Mouse (Mus musculus) liver, postnatal 0 days (tissue): ENCODE measurements around the gene C1qtnf2. TPM values are rescaled to one million over a fixed set of nuclear protein-coding genes. Genes with fewer than 3 reads are reported as not detected.

Experiments
- ATAC-seq: fragments of 200-750 bp; cut with Nextera tagmentation; 2 replicates; pipeline ENCODE4 v1.8.0; 2017; ENCODE audit warnings: mild to moderate bottlenecking, moderate library complexity
- DNase-seq: peaks from one replicate; pipeline ENCODE4 v3.0.0-alpha.2; 2016
- H3K27ac ChIP-seq: fragments of 300-500 bp; sonication (generic); 2 replicates; pipeline ENCODE4 v1.5.1; 2014; ENCODE audit warnings: antibody characterized with exemption, moderate library complexity, mild to moderate bottlenecking, low read depth
- H3K27me3 ChIP-seq: fragments of 300-500 bp; sonication (generic); 2 replicates; pipeline ENCODE4 v1.6.1; 2014; ENCODE audit warnings: low read length, control low read depth, mixed read lengths; ENCODE audit not compliant: insufficient read depth
- H3K36me3 ChIP-seq: fragments of 300-500 bp; sonication (generic); replicated peaks from 2 replicates; pipeline ENCODE4 v1.6.1; 2014; ENCODE audit warnings: mild to moderate bottlenecking, control low read depth, low read length, moderate library complexity, mixed read lengths; ENCODE audit not compliant: insufficient read depth
- H3K4me1 ChIP-seq: fragments of 300-500 bp; sonication (generic); 2 replicates; pipeline ENCODE4 v1.6.1; 2014; ENCODE audit warnings: antibody characterized with exemption, mild to moderate bottlenecking, control low read depth; ENCODE audit not compliant: insufficient read depth
- H3K4me2 ChIP-seq: fragments of 300-500 bp; sonication (generic); 2 replicates; pipeline ENCODE4 v1.6.1; 2014; ENCODE audit warnings: low read depth, mild to moderate bottlenecking, low read length, moderate library complexity, mixed read lengths
- H3K4me3 ChIP-seq: fragments of 300-500 bp; sonication (generic); 2 replicates; pipeline ENCODE4 v1.5.1; 2014; ENCODE audit warnings: low read depth, low read length
- H3K9ac ChIP-seq: fragments of 300-500 bp; sonication (generic); replicated peaks from 2 replicates; pipeline ENCODE4 v1.6.1; 2014; ENCODE audit warnings: mild to moderate bottlenecking, moderate library complexity
- H3K9me3 ChIP-seq: fragments of 300-500 bp; sonication (generic); 2 replicates; pipeline ENCODE4 v1.6.1; 2016; ENCODE audit warnings: mild to moderate bottlenecking, control low read depth, low read length, mixed read lengths
- CTCF ChIP-seq: sonication (generic); IDR thresholded peaks from 2 replicates; pipeline ENCODE4 v1.5.1; 2016; ENCODE audit warnings: antibody characterized with exemption, low read depth
- EP300 ChIP-seq: IDR thresholded peaks from 2 replicates; pipeline ENCODE4 v1.6.1; 2016; ENCODE audit warnings: antibody characterized with exemption, low read depth, mild to moderate bottlenecking
- WGBS: fragments of 180-500 bp; shearing (Covaris S2); extraction: QIAGEN DNeasy Blood & Tissue Kit; methylation state at CpG from one replicate; pipeline ENCODE4 v1.1.7; 2014; ENCODE audit not compliant: insufficient replicate concordance; 5-methylcytosine and 5-hydroxymethylcytosine counted together
- polyA plus RNA-seq: library from polyadenylated mRNA; unstranded; fragments of >200 nt; fragmentation: Nextera tagmentation; extraction: Ambion mirVana; gene quantifications from 2 replicates; pipeline ENCODE4 v1.2.1, GENCODE M21; 2015

Gene C1qtnf2
- polyA plus RNA-seq, 1 experiment from 2014 or later, result 2.5 TPM

DNA sequence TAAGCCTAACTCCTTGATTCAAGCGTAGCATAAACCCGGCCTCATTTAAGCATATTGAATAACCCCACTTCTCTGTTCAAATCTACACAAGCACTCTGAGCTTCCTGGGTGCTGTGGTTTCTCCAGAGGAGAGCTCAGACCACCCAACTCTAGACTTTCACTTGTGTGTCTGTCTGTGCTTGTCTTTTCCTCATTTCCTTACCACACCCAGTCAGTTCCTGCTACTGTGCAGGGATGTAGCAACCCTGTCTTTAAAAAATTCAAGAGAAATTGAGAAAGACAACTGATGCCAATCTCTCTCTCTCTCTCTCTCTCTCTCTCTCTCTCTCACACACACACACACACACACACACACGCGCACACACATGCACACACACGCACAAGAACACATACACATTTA is 35.8 kb downstream of the C1qtnf2 start:
- no peak overlapping the region for H3K27ac ChIP-seq
- DNase-seq, result no peak
- no peaks in the 10 kb centered on the region for H3K27me3 ChIP-seq
- no peak overlapping the region for H3K4me3 ChIP-seq
- H3K9ac ChIP-seq, result no peak overlapping the region
- 89% methylated on average over 5 of the region's 5 CpGs for WGBS
- no peaks in the 10 kb centered on the region for H3K36me3 ChIP-seq
- no peak for TF ChIP-seq CTCF
- no peak for TF ChIP-seq EP300
- no peak overlapping the region for H3K4me2 ChIP-seq
- H3K9me3 ChIP-seq, result no peaks in the 10 kb centered on the region
- ATAC-seq, result no peak
- no peaks in the 10 kb centered on the region for H3K4me1 ChIP-seq

DNA sequence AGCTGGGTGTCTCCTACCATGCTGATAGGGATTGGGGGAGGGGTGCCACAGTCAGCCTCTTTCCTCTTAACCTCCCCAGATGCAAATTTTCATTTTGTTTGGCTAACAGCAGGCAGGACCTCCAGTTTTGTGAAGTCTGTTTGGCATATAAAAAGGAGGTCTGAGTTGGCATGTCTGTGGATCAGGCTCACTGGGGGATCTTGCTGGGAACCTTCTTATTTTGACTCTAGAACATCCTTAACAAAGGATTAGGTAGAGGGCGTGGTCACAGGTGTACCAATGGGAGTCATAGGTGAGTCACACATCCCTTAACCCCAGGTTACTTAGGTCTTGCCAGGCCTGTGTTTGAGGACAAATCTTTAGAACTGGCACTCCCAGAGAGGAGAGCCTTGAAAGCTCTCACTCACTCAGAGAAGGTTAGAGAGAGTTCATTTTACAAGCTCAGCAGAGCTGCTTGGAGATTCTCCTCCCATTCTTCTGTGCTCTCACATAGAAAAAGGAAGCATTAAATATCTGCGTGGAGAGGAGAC is 38.6 kb downstream of the C1qtnf2 start:
- H3K4me2 ChIP-seq, result no peak overlapping the region
- no peaks in the 10 kb centered on the region for H3K9me3 ChIP-seq
- H3K9ac ChIP-seq, result no peak overlapping the region
- WGBS, result 60% methylated on average over 2 of the region's 2 CpGs
- no peak for ATAC-seq
- H3K27me3 ChIP-seq, result no peaks in the 10 kb centered on the region
- H3K4me3 ChIP-seq, result no peak overlapping the region
- no peak for DNase-seq
- no peak overlapping the region for H3K27ac ChIP-seq
- H3K4me1 ChIP-seq, result no peaks in the 10 kb centered on the region
- TF ChIP-seq CTCF (no peak), EP300 (no peak)
- no peaks in the 10 kb centered on the region for H3K36me3 ChIP-seq

DNA sequence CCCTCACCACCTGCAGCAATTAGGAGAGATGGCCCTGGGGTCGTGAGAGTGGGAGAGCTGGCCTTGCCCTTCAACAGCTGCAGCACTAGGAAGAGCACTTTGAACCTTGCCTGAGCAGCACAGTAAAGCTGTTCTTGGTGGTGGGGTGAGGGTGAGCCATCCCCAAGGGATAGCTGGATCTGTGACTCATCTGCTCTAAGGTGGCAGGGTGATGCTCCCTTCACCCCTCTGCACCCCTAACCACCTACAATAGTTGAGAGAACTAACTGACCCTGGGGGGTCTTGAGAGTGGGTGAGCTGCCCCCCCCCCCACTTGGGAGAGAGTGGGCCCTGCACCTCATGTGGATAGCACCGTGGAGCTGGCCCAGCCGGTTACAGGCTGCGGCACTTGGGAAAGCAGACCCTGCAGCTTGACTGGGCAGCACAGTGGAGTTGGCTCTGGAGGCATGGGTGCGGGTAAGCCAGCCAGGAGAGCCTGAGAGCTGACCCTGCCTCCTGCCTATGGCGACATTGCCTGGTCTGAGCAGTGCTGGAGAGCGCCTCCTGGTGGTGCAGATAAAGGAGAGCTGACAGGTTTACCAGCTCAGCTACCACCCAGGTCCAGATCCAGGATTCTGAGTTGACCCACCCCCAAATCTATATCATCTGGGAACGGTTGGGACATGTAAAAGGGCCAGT is 42.4 kb downstream of the C1qtnf2 start:
- Histone ChIP-seq H3K4me3 (no peak overlapping the region), H3K9ac (no peak overlapping the region), H3K4me1 (no peaks in the 10 kb centered on the region), H3K36me3 (no peaks in the 10 kb centered on the region), H3K9me3 (no peaks in the 10 kb centered on the region), H3K4me2 (no peak overlapping the region), H3K27ac (no peak overlapping the region), H3K27me3 (no peaks in the 10 kb centered on the region)
- ATAC-seq (no peak), DNase-seq (peak; percentile 51)
- peak; percentile 65 for TF ChIP-seq CTCF
- TF ChIP-seq EP300, result no peak
- WGBS, result 30% methylated on average over 8 of the region's 8 CpGs

DNA sequence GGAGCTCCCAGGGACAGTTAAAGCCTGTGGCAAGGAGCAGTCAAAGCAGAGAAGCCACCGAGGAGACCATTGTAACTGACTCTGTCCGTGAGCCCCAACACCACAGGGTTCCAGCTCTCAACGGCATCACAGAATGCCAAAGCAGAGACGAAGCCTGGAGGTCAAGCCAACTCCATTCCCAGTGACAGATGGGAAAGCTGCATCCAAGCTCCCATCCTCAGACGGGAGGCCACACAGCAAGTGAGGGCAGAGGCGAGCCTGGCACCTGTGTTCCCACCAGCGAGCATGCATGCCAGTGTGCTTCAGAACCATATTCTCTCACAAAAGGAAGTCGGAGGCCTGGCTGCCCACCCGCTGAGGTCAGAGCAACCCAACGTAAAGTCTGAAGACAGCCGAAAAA is 43.6 kb downstream of the C1qtnf2 start:
- Histone ChIP-seq H3K9ac (no peak overlapping the region), H3K4me2 (no peak overlapping the region), H3K4me1 (no peaks in the 10 kb centered on the region), H3K27ac (no peak overlapping the region), H3K9me3 (no peaks in the 10 kb centered on the region), H3K4me3 (no peak overlapping the region), H3K36me3 (no peaks in the 10 kb centered on the region), H3K27me3 (no peaks in the 10 kb centered on the region)
- ATAC-seq (no peak), DNase-seq (no peak)
- WGBS, result 79% methylated on average over 11 of the region's 11 CpGs
- no peak for TF ChIP-seq EP300
- no peak for TF ChIP-seq CTCF

DNA sequence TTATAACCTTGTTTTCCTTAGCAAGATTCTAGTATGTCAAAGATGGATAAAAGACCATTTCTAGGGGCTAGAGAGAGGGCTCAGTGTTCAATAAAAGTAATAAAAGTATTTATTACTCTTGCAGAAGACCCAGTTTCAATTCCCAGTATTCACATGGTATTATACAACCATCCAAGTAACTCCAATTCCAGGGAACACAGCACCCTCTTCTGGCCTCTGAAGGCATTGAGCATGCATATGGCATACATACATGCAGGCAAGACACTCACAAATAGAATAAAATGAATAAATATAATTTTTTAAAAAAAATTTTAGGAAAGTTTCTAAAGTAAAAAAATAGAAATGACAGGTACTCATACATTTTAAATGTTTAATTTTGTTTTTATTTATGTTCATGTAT is 44.0 kb downstream of the C1qtnf2 start:
- Histone ChIP-seq H3K9me3 (no peaks in the 10 kb centered on the region), H3K36me3 (no peaks in the 10 kb centered on the region), H3K4me3 (no peak overlapping the region), H3K4me1 (no peaks in the 10 kb centered on the region), H3K4me2 (no peak overlapping the region), H3K27ac (no peak overlapping the region), H3K27me3 (no peaks in the 10 kb centered on the region), H3K9ac (no peak overlapping the region)
- TF ChIP-seq EP300 (no peak), CTCF (0 out of 2 replicates have a peak, but pooled peaks have one; percentile 17)
- DNase-seq (no peak), ATAC-seq (no peak)

DNA sequence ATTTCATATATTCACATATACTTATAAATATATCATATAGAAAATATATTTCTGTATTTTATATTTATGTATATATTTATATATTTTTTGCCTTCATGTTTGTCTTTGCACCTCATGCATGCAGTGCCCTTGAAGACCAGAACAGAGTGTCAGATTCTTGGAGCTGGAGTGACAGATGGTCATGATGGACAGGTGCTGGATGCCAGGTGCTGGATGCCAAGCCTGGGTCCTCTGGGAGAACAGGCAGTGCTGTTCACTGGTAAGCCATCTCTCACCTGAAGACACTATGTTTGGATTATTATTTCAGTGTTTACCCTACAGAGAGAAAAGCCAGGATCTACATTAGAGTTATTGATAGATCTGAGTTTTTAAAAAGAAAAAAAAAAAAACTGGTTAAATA is 44.7 kb downstream of the C1qtnf2 start:
- H3K9me3 ChIP-seq, result no peaks in the 10 kb centered on the region
- no peaks in the 10 kb centered on the region for H3K4me1 ChIP-seq
- DNase-seq, result no peak

DNA sequence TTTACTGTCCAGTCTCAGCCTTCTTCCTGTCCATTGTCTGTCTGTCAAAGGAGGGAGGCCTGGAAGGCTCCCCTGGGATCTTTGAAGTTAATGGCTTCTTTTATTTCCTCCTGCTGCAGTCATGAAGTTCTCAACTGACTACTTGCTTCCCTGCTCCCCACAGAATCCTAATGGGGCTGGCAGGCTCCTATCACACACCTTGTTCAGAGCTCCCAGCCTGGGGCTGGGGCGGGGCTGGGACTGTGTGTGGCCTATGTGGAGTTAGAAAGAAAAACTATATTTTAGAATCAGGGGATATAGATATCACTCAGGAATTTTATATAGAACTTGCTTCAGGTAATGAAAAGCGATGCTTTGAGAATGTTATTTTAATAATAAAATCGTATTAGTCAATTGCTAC is 46.4 kb downstream of the C1qtnf2 start:
- WGBS, result 84% methylated on average over 3 of the region's 3 CpGs
- TF ChIP-seq CTCF, result no peak
- no peak for TF ChIP-seq EP300
- no peaks in the 10 kb centered on the region for H3K27me3 ChIP-seq
- DNase-seq, result no peak
- no peak overlapping the region for H3K27ac ChIP-seq
- H3K9me3 ChIP-seq, result no peaks in the 10 kb centered on the region
- no peak overlapping the region for H3K9ac ChIP-seq
- H3K4me2 ChIP-seq, result no peak overlapping the region
- no peaks in the 10 kb centered on the region for H3K36me3 ChIP-seq
- no peak overlapping the region for H3K4me3 ChIP-seq
- no peaks in the 10 kb centered on the region for H3K4me1 ChIP-seq
- no peak for ATAC-seq

More for the DNA sequence above, 44.7 kb downstream of the C1qtnf2 start:
- Histone ChIP-seq H3K9ac (no peak overlapping the region), H3K27me3 (no peaks in the 10 kb centered on the region), H3K4me2 (no peak overlapping the region), H3K36me3 (no peaks in the 10 kb centered on the region), H3K27ac (no peak overlapping the region), H3K4me3 (no peak overlapping the region)
- TF ChIP-seq EP300 (no peak), CTCF (no peak)
- no peak for ATAC-seq
